Mouse (Mus musculus) heart, embryonic 16.5 days (tissue): Measurements from ENCODE around the gene Parvb. TPM values are rescaled to one million over a fixed set of nuclear protein-coding genes. Genes with fewer than 3 reads are reported as not detected.

Experiments
- ATAC-seq: fragments of 200-750 bp; cut with Nextera tagmentation; replicated peaks from 2 replicates; pipeline ENCODE4 v1.8.0; 2017; ENCODE audit warnings: moderate number of reproducible peaks; ENCODE audit not compliant: insufficient read depth, low FRiP score; ENCODE audit errors: extremely low read depth
- H3K27ac ChIP-seq: fragments of 300-500 bp; sonication (generic); 2 replicates; pipeline ENCODE4 v1.5.1; 2014; ENCODE audit warnings: mild to moderate bottlenecking, low read length, control low read depth, moderate library complexity
- H3K27me3 ChIP-seq: fragments of 300-500 bp; sonication (generic); 2 replicates; pipeline ENCODE4 v1.6.1; 2014; ENCODE audit warnings: low read length, mixed read lengths; ENCODE audit not compliant: control insufficient read depth, insufficient read depth
- H3K36me3 ChIP-seq: fragments of 300-500 bp; sonication (generic); 2 replicates; pipeline ENCODE4 v1.6.1; 2014; ENCODE audit not compliant: control insufficient read depth, insufficient read depth
- H3K4me1 ChIP-seq: fragments of 300-500 bp; sonication (generic); 2 replicates; pipeline ENCODE4 v1.6.1; 2014; ENCODE audit warnings: low read length, mixed read lengths; ENCODE audit not compliant: control insufficient read depth, insufficient read depth
- H3K4me2 ChIP-seq: fragments of 300-500 bp; sonication (generic); 2 replicates; pipeline ENCODE4 v1.6.1; 2014; ENCODE audit warnings: low read depth, mild to moderate bottlenecking, control low read depth, low read length
- H3K4me3 ChIP-seq: fragments of 300-500 bp; sonication (generic); 2 replicates; pipeline ENCODE4 v1.5.1; 2014; ENCODE audit warnings: mild to moderate bottlenecking, control low read depth, low read length
- H3K9ac ChIP-seq: fragments of 300-500 bp; sonication (generic); 2 replicates; pipeline ENCODE4 v1.6.1; 2014; ENCODE audit warnings: low read length, control low read depth
- H3K9me3 ChIP-seq: fragments of 300-500 bp; sonication (generic); replicated peaks from 2 replicates; pipeline ENCODE4 v1.6.1; 2016; ENCODE audit warnings: low read length; ENCODE audit not compliant: control insufficient read depth
- WGBS: fragments of 180-500 bp; shearing (Covaris S2); extraction: QIAGEN DNeasy Blood & Tissue Kit; methylation state at CpG from one replicate; pipeline ENCODE4 v1.1.7; 2014; 5-methylcytosine and 5-hydroxymethylcytosine counted together
- polyA plus RNA-seq: library from polyadenylated mRNA; unstranded; fragments of >200 nt; fragmentation: Nextera tagmentation; extraction: Ambion mirVana; gene quantifications from 2 replicates; pipeline ENCODE4 v1.2.1, GENCODE M21; 2015

Gene Parvb
- polyA plus RNA-seq, 1 experiment from 2014 or later = 15.5 TPM

DNA sequence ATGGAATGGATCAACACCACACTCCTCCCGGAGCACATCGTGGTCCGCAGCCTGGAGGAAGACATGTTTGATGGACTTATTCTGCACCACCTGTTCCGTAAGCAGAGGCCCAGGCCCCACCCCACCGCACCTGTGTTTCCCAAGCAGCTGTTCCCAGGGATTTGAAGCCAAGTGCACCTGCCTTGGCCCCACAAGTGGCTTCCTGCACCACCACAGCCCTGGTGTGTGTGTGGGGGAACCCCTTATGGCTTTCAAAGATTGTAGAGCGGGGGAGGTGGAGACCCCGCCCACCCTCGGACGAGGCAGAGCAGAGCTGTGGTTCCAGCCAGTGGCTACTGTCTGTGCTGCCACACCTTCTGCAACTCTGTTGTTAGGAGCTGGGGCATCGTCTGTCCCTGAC is 97.0 kb downstream of the Parvb start:
- H3K9ac ChIP-seq = no peak overlapping the region
- 70% methylated on average over 10 of the region's 10 CpGs for WGBS
- no peak overlapping the region for H3K27ac ChIP-seq
- H3K27me3 ChIP-seq = peaks cover 3% of the 10 kb centered on the region; the same call in 1 of the 2 replicates
- H3K4me1 ChIP-seq = 0 out of 2 replicates have a peak, but pooled peaks cover 5% of the 10 kb centered on the region
- ATAC-seq = no peak
- no peak overlapping the region for H3K4me3 ChIP-seq
- no peaks in the 10 kb centered on the region for H3K9me3 ChIP-seq
- no peaks in the 10 kb centered on the region for H3K36me3 ChIP-seq
- H3K4me2 ChIP-seq = no peak overlapping the region

DNA sequence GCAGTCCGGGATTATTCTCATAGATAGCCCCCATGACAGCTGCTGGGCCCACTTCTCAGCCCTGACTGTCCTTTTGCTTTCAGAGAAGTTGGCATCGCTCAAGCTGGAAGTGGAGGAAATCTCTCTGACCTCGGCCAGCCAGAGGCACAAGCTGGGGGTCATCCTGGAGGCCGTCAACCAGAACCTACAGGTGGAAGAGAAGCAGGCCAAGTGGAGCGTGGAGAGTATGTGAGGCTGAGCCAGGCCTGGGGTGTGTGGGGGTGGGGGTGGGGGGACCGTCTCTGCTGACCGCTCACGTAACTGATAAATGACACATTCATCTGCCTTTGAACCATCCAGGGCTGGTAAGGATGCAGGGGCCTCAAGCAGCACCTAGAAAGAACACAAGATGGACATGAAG is 98.1 kb downstream of the Parvb start:
- WGBS = 80% methylated on average over 8 of the region's 8 CpGs
- 0 out of 2 replicates have a peak, but pooled peaks cover 5% of the 10 kb centered on the region for H3K4me1 ChIP-seq

DNA sequence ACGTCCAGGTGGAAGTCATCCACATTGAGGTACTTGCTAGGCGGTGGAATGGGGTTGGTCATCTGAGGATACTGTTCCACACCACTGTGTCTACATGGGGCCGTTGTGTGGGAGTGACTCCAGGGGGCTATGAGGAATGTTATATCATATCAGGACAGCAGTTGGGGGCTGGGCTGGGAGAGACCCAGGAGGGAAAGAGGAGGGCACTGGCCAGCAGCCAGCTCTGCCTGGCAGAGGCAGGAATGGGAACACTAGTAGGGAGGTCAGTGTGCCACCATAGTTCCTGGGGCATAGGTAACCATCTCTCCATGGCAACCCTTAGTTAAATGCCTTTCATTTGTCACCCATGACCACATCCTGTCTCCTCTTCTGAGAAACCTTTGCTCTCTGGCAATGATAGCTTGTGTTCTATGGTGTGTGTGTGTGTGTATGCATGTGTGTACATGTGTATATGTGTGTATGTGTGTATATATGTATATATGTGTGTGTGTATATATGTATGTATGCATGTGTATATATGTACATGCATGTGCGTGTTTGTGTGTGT is 99.3 kb downstream of the Parvb start:
- ATAC-seq = no peak

More for the DNA sequence above, 98.1 kb downstream of the Parvb start:
- Histone ChIP-seq H3K4me2 (no peak overlapping the region), H3K27me3 (peaks cover 3% of the 10 kb centered on the region; the same call in 1 of the 2 replicates), H3K36me3 (no peaks in the 10 kb centered on the region), H3K9me3 (no peaks in the 10 kb centered on the region), H3K4me3 (no peak overlapping the region), H3K27ac (no peak overlapping the region), H3K9ac (no peak overlapping the region)
- no peak for ATAC-seq

DNA sequence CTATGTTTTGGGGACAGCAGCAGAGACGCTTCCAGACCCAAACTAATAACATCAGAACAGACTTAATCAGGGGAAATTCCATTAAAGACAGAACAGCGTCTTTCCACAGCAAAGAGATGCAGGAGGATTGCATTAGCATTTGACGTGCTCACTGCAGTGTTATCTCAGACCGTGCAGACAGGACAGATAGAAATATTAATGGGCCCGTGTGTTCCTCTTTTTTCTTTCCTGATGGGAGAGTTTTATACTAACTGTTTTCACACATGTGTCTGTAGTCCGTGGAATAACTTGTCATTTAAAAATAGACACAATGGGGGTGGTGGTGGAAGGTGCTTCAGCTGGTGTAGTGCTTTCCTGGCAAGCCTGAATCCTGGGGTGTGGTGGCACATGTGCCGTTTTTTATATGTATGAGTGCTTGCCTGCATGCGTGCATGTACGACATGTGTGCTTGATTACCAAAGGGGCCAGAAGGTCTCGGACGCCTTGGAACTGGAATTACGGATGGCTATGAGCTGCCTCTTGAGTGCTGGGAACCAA is 104.5 kb downstream of the Parvb start:
- 54% methylated on average over 12 of the region's 12 CpGs for WGBS
- H3K27ac ChIP-seq = no peak overlapping the region
- no peaks in the 10 kb centered on the region for H3K27me3 ChIP-seq
- no peak for ATAC-seq
- no peak overlapping the region for H3K4me2 ChIP-seq
- no peaks in the 10 kb centered on the region for H3K4me1 ChIP-seq
- no peak overlapping the region for H3K4me3 ChIP-seq
- H3K9ac ChIP-seq = no peak overlapping the region
- H3K36me3 ChIP-seq = no peaks in the 10 kb centered on the region
- H3K9me3 ChIP-seq = no peaks in the 10 kb centered on the region

More for the DNA sequence above, 99.3 kb downstream of the Parvb start:
- Histone ChIP-seq H3K4me2 (no peak overlapping the region), H3K27ac (no peak overlapping the region), H3K9ac (no peak overlapping the region), H3K4me3 (no peak overlapping the region), H3K9me3 (no peaks in the 10 kb centered on the region), H3K27me3 (0 out of 2 replicates have a peak, but pooled peaks cover under 1% of the 10 kb centered on the region), H3K4me1 (0 out of 2 replicates have a peak, but pooled peaks cover 5% of the 10 kb centered on the region), H3K36me3 (no peaks in the 10 kb centered on the region)
- 66% methylated on average over 4 of the region's 4 CpGs for WGBS

DNA sequence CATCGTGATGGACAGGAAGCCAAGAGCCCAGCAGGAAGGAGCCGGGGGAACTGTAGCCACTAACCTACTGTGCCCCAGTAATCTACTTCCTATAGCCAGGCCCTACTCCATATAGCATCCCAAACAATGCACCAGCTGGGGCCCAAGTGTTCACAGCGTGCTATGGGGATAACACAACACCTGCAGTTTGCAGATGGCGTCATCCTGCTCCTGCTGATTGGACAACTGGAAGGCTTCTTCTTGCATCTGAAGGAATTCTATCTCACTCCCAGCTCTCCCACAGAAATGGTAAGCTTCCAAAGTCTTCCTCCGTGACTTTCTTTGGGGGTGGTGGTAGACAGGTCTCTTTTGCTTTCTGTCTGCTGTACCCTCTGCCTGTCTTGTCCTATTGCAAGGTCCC is 105.8 kb downstream of the Parvb start:
- Histone ChIP-seq H3K4me2 (no peak overlapping the region), H3K9me3 (no peaks in the 10 kb centered on the region), H3K27me3 (no peaks in the 10 kb centered on the region), H3K9ac (no peak overlapping the region), H3K4me1 (no peaks in the 10 kb centered on the region), H3K4me3 (no peak overlapping the region), H3K27ac (no peak overlapping the region), H3K36me3 (no peaks in the 10 kb centered on the region)
- 74% methylated on average over 5 of the region's 5 CpGs for WGBS
- ATAC-seq = no peak

DNA sequence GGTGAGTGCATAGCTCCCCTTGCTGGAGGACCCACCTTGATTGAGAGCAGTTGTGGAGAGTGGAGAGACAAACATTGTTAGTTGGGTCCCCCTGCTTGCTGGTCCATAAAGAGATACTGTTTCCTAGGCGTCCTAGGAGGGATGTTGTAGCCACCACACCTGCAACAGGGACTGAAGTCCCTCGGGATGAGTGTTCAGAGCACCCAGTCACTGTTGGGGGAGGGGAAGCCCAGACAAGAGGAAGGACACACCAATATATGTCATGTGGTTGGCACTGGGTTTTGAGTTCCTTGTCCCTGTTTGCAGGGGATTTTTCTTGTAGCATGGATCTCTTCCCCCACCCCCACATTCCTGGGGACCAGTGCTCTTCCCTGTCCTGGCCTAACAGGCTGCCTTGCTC is 109.1 kb downstream of the Parvb start:
- no peak overlapping the region for H3K4me3 ChIP-seq
- no peak overlapping the region for H3K9ac ChIP-seq
- no peaks in the 10 kb centered on the region for H3K36me3 ChIP-seq
- H3K27ac ChIP-seq = no peak overlapping the region
- no peak for ATAC-seq
- 50% methylated on average over 2 of the region's 2 CpGs for WGBS
- no peaks in the 10 kb centered on the region for H3K4me1 ChIP-seq
- H3K4me2 ChIP-seq = no peak overlapping the region
- no peaks in the 10 kb centered on the region for H3K9me3 ChIP-seq
- no peaks in the 10 kb centered on the region for H3K27me3 ChIP-seq

DNA sequence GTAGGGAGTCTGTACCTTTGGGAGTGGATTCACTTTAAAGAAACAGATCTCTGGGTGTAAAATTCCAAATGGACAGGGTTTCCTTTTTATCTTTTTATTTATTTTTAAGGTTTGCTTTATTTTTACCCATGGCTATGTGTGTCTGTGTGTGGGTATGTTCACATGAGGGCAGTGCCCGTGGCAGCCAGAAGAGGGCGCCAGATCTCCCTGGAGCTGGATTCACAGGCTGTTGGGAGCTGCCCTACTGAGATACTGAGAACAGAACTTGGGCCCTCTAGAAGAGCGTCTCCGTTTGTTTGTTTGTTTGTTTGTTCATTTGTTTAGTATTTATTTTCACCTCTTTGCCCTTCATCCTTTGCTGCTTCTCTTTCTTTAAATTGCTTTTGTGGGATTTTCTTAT is 116.9 kb downstream of the Parvb start:
- Histone ChIP-seq H3K36me3 (no peaks in the 10 kb centered on the region), H3K27ac (no peak overlapping the region), H3K9me3 (peaks cover 11% of the 10 kb centered on the region), H3K9ac (no peak overlapping the region), H3K4me1 (no peaks in the 10 kb centered on the region), H3K4me3 (no peak overlapping the region), H3K27me3 (no peaks in the 10 kb centered on the region), H3K4me2 (no peak overlapping the region)
- WGBS = 89% methylated on average over 4 of the region's 4 CpGs
- ATAC-seq = no peak

DNA sequence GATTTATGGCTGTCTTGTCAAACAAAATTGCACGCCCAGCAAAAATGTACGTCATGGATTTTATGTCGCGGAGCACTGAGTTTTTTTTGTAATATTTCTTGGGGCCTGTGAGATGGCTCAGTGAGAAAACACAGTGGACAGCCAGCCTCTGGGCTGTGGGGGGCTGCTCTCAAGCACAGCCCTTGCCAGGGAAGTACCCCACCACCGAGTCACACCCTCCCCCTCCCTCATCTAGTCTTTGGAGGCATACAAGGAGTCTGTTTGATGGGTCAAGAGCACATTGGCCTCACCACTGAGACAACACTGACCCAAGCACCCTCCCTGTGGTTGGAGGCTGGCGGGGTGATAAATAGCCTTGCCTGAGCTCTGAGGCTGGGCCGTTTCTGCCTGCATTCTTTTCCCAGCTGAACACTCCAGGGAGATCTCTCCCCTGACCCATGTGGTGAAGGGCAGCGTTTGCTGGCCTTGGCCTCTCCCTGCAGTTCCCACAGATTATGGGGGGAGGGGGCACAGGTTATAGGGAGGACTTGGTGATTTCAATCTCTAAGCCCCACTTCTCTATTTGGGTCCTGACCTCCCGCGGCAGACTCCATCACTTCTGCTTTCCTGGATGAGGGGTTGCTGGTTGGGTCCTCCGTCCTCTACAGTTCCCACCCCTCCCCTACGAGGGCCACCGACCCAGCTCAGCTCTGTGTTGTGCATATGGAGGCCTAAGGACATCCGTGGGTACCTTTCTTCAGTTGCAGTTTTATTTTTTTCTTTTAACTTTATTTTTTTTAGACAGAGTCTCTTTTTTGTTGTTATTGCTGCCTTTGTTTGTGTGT is 118.3 kb downstream of the Parvb start:
- H3K36me3 ChIP-seq = no peaks in the 10 kb centered on the region
- no peak overlapping the region for H3K9ac ChIP-seq
- no peak overlapping the region for H3K4me3 ChIP-seq
- no peaks in the 10 kb centered on the region for H3K27me3 ChIP-seq
- ATAC-seq = no peak
- H3K9me3 ChIP-seq = peaks cover 15% of the 10 kb centered on the region
- 48% methylated on average over 14 of the region's 14 CpGs for WGBS
- no peaks in the 10 kb centered on the region for H3K4me1 ChIP-seq
- no peak overlapping the region for H3K27ac ChIP-seq
- H3K4me2 ChIP-seq = no peak overlapping the region

DNA sequence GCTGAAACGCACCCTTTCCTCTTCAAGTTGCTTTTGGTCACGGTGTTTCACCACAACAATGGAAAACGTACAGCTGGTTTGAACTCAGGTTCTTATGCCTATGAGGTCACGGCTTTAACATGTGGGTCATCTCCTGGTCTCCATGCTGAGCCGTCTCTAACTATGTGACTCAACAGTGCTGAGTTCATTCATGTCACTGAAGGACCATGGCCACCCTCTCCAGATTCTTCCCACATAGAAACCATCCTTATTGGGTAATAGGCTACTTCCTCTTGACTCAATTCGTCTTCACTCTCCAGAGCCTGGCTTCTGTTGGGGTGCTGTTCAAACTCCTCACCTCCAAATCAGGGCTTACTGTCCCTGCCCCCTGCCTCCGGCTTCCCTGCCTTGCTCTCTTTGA is 119.5 kb downstream of the Parvb start:
- ATAC-seq = no peak
- Histone ChIP-seq H3K4me1 (no peaks in the 10 kb centered on the region), H3K9me3 (peaks cover 15% of the 10 kb centered on the region), H3K36me3 (no peaks in the 10 kb centered on the region), H3K9ac (no peak overlapping the region), H3K27ac (no peak overlapping the region), H3K27me3 (no peaks in the 10 kb centered on the region), H3K4me3 (no peak overlapping the region), H3K4me2 (no peak overlapping the region)
- WGBS = 81% methylated on average over 7 of the region's 7 CpGs
